Mouse (Mus musculus): ENCODE measurements at regions not wholly inside any gene's neighbourhood (a gene's known extent, or its start where the extent isn't known, plus 50 kb on each side); places are given as distances from the start of the nearest gene placed in this dataset.

GRCm38 (mm10) chr7:34587239-34587638 is 69.3 kb downstream of the Kctd15 start:
- DNase-seq (ENCODE audit: low spot score), result no peak

DNA sequence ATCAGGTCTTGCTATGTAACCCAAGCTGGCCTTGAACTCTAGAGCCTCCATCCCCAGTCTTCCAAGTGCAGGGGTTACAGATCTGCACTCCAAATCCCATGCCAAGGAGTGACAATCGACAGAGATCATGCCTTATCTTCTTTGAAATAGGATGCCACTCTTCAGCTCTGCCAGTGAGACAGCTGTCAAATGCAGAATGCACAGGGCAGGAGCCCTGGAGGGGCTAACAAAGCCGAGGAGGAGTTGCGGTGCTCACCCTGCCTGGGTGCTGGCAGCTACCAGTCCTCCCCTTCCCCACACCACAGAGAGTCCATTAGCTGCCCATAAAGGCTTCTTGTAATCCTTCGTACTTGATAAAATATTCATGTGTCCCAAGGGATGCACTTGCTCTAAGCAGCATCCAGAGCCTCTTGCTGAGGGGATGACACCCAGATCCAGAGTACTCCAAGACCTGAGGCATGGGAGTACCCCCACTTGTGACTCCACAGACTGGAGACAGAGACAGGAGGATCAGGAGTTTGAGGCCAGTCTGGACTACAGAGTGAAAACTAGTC is 71.1 kb downstream of the Kctd15 start:
- DNase-seq (ENCODE audit: low spot score), result no peak

- DNase-seq (ENCODE audit: low spot score), result no peak
Measured at GRCm38 (mm10) chr7:34584870-34585269, 71.7 kb downstream of the Kctd15 start.

DNA sequence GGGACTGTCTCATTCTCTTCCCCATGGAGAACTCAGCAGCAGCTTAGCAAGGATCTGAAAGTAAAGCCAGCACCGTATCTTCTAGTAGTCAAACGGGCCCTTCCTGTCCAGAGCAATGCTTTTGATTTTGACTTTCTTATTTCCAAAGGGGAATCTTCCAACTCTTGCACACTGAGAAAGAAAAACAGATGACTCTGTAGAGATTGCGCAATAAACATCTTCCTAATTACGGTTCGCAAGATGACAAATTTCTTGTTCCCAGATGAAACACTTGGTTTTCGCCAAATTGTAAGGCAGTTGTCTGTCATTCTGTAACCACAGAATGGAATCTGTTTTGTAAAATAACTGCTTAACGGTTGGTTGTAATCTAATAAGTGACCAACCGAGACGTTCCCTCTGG is 75.7 kb downstream of the Kctd15 start:
- no peak for DNase-seq (ENCODE audit: low spot score)

GRCm38 (mm10) chr7:34571295-34571694 is 85.2 kb downstream of the Kctd15 start:
- peak; percentile 44 for DNase-seq (ENCODE audit: low spot score)

DNA sequence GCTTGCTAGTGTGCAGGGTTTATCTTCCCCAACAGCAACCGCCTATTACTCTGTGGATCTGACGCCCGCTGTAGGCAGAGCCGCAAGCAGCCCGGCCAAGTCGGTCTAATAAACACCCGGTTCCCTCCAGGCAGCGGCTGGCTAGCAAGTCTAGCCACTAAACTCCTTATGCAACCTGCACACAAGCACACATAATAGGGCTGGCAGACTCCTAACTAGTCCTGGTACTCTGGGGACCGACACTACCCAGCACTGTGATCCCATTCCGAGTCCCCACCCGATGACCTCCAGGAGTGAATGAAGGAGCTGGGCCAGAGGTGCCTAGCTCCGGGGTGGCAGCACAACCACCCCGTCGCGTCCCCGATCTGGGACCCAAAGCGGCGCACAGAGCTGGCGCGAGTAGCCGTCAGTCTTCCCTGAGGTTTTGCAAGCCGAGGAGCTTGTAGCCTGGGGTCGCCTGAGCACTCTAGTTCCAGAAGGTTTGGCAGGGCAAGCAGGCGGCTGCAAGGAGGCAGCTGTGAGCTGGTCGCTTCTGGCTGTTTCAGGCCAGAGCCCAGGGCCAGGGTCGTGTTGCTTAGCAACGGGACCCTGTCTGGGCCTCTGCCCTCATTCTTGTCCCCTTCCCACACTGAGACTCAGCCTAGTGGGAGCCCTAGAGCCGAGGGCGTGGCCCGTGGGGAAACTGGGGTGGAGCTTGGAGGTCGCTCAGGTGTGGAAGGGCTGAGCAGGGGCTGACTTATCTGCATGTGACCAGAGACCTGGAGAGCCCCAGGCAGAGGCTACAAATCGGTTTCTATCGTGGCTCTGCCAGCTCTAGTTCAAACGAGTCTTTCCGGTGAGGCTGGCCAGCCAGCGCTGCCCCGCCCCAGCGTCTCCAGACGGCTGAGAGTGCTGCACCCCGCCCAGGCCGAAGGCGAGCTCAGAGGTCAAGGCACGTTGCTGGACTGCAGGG is 86.1 kb downstream of the Kctd15 start:
- DNase-seq (ENCODE audit: low spot score), result peak; percentile 70

DNA sequence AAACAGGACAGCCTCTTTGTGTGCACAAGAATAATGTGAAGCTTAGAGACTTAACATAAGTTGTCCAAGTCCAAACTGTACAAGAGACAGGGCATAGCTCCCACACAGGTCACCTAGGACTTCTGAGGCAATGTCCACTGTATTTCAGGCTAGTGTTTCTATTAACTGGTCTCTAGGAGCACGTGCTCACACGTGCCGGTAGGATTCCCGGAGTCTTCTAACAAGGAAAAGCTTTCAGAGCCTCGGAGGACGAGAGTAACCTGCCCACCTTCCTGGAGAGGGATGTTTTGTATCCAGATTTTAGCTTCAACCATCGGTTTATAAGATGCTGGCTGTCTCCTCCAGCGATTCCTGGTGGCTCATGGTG is 86.8 kb downstream of the Kctd15 start:
- no peak for DNase-seq (ENCODE audit: low spot score)

GRCm38 (mm10) chr7:34567575-34567974 is 89.0 kb downstream of the Kctd15 start:
- no peak for DNase-seq (ENCODE audit: low spot score)

DNA sequence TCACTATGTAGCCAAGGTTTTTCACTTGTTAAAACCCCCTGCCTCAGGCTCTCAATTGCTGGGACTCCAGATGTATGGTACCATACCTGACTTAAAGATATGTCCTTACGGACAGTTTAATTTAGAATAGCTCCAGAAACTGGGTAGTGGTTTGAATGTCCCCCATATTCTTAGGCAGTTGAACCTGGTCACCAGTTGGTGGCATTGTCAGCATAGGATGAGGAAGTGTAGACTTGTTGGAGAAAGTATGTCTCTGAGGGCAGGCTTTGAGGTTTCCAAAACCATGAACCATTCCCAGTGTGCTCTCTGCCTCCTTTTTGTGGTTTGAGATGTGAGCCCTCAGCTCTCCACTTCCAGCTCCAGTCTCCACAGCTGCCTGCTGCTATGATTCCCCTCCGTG is 94.4 kb downstream of the Kctd15 start:
- DNase-seq (ENCODE audit: low spot score), result no peak

DNA sequence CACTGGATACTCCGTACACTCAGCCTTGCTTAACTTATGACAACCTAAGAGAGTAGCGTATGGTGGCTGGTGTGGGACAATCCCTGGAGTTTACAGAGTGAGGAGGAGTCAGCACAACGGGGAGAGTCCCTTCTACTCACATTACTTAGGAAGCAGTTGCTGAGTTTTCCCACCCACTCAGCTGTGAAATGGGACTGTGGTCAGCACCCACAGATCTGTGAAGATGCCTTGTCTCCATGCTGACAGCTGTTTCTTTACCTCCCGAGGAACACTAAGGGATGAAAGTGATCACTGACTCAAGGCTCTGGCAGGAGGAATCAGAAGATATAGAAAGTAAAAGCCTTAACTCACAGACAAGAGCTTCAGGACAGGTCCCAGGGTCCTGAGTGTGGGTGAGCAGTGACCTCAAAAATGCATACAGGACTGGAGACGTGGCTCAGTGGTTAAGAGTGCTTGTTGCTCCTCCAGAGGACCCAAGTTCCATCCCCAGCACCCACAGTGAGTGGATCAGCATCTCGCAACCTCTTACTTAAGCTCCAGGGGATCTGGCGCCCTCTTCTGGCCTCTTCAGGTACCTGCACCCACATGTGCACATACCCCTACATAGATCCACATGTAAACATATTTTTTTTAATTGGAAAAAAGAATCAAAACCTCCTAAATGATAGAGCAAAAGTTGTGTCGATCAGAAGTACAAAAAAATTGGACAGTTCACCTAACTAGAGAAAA is 97.8 kb downstream of the Kctd15 start:
- no peak for DNase-seq (ENCODE audit: low spot score)

- no peak for DNase-seq (ENCODE audit: low spot score)
Measured at GRCm38 (mm10) chr7:34555196-34555595, 101.3 kb downstream of the Kctd15 start.

- no peak for DNase-seq (ENCODE audit: low spot score)
Measured at GRCm38 (mm10) chr7:34546609-34547316, 109.8 kb downstream of the Kctd15 start.

- no peak for DNase-seq (ENCODE audit: low spot score)
Measured at GRCm38 (mm10) chr7:34545906-34546305, 110.6 kb downstream of the Kctd15 start.

- no peak for DNase-seq (ENCODE audit: low spot score)
Measured at GRCm38 (mm10) chr7:34541906-34542305, 114.6 kb downstream of the Kctd15 start.

DNA sequence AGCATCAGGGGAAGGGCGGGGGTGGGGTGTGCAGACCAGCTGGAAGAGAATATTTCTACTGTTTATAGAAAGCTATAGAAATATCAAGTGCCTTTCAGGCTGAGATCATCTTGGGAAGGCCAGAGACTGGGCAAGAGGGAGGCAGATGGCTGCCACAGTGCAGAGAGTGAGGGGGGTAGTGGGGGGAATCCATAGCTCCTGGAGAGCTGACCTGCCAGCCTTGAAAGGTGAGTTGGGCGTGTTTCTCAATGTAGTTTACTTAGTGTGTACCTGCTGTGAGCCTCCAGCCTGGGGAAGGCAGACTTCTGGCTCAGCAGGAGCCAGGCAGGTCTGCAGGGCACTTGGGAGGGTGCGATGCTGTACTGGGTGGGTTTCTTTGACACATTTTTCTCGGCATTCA is 115.5 kb downstream of the Kctd15 start:
- DNase-seq (ENCODE audit: low spot score), result no peak

- no peak for DNase-seq (ENCODE audit: low spot score)
Measured at GRCm38 (mm10) chr7:34539856-34540255, 116.7 kb downstream of the Kctd15 start.

- no peak for DNase-seq (ENCODE audit: low spot score)
Measured at GRCm38 (mm10) chr7:34538310-34539055, 118.0 kb downstream of the Kctd15 start.

- DNase-seq (ENCODE audit: low spot score), result no peak
Measured at GRCm38 (mm10) chr7:34537122-34537521, 119.4 kb downstream of the Kctd15 start.

GRCm38 (mm10) chr7:34534241-34534640 is 122.3 kb downstream of the Kctd15 start:
- DNase-seq (ENCODE audit: low spot score), result no peak

DNA sequence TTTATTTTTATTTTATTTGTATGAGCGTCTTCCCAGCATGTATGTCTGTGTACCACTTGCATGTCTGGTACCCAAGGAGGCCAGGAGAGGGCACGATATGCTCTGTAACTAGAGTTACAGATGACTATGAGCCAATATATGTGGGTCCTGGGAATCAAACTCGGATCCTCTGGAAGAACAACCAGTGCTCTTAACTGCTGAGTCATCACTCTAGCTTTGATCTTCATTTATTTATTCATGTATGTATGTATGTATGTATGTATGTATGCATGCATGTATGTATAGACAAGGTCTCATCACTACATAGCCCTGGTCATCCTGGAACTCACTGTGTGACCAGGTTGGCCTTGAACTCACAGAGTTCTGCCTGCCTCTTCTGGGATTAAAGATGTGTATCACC is 124.9 kb downstream of the Kctd15 start:
- no peak for DNase-seq (ENCODE audit: low spot score)

DNA sequence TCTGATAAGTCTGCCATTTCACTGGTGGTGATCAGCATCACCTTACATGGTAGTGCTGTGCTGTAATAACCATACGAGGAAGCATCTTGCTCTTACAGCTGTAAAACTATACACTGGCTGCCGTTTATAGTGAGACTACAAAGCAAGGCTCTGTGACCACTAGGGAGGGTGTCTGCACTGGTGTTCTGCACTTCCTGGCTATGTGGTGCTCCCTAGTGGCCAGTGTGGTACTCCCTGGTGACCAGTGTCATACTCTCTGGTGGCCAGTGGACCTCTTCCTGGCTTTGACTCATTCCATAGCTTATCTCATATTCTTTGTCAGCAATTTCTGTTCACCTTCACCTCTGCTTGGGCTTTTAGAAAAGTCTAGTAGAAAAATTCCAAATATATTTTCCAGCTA is 114.7 kb upstream of the Lsm14a start:
- DNase-seq (ENCODE audit: low spot score), result no peak

GRCm38 (mm10) chr7:34506816-34507215 is 113.7 kb upstream of the Lsm14a start:
- no peak for DNase-seq (ENCODE audit: low spot score)

Data from urinary bladder, postnatal 25 days (tissue).